In the genomic region with DNA sequence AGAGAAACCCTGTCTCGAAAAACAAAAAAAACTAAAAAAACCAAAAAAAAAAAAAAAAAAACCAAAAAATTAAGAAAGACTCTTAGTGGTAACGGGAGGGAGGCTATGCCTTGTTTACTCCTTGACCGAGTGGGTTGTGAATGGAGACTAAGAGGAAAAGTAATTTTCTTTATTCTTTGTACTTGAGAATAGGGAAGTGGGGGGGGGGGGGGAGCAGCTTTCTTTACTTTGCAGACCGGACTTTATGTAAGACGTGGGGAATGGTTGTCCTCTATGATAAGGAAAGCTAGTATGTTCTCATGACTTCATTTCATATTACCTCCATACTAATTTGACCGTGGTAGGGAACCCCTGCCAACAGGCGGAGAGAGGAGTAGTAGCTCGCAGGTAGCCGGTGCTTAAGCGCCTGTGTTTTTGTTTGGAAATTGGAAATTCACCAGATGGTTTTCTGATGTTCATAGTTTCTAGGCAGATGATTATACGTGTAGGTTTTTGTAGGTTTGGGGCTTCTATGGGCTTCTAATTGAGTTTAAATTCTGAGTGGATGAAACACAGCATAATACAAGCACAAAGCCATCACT, we compare ENCODE assay signal across 8 mouse cellular contexts. TPM values are rescaled to one million over a fixed set of nuclear protein-coding genes. Genes with fewer than 3 reads are reported as not detected.
A peak's percentile ranks its signal among the peaks of the same experiment; 100 is the strongest.
DNase-seq lines count a peak whose midpoint lies in the region; ATAC-seq and TF ChIP-seq lines count a peak whose summit lies in the region.

No protein-coding gene starts in this region.

- no peak overlapping the region for H3K27ac ChIP-seq in embryonic facial prominence, embryonic 13.5 days
- no peak overlapping the region for H3K27ac ChIP-seq in limb, embryonic 13.5 days
- H3K27ac ChIP-seq in olfactory bulb, adult 2 months (ENCODE audit: insufficient read depth, low read depth, low read length): no peak overlapping the region

- H3K4me2 ChIP-seq in embryonic facial prominence, embryonic 13.5 days: peak overlapping the region; percentile 61
- peak overlapping the region; percentile 67 for H3K4me2 ChIP-seq in limb, embryonic 13.5 days (replicated peaks)

- TF ChIP-seq CTCF in lung, adult 2 months (IDR thresholded peaks at IDR 0.05; ENCODE audit: insufficient read depth, low read length): no peak
- no peak for TF ChIP-seq CTCF in olfactory bulb, adult 2 months (IDR thresholded peaks at IDR 0.05; ENCODE audit: insufficient read depth, low read depth, low read length)

- no peaks in the 10 kb centered on the region for H3K27me3 ChIP-seq in embryonic facial prominence, embryonic 13.5 days
- no peaks in the 10 kb centered on the region for H3K27me3 ChIP-seq in limb, embryonic 13.5 days

- H3K9me3 ChIP-seq in embryonic facial prominence, embryonic 13.5 days: no peaks in the 10 kb centered on the region; the same call in 1 of the 2 replicates
- no peaks in the 10 kb centered on the region for H3K9me3 ChIP-seq in limb, embryonic 13.5 days

- H3K4me3 ChIP-seq in lung, adult 2 months (replicated peaks; ENCODE audit: extremely low read depth, low read depth, low read length): peak overlapping the region; percentile 58
- peak overlapping the region; percentile 88 for H3K4me3 ChIP-seq in embryonic facial prominence, embryonic 13.5 days
- H3K4me3 ChIP-seq in limb, embryonic 13.5 days: peak overlapping the region; percentile 90
- peak overlapping the region; percentile 32; the same call in 1 of the 2 replicates for H3K4me3 ChIP-seq in olfactory bulb, adult 2 months (ENCODE audit: insufficient read depth, low read depth, low read length)

- no peak for TF ChIP-seq POLR2A in lung, adult 2 months (IDR thresholded peaks at IDR 0.05; ENCODE audit: borderline replicate concordance, extremely low read depth, low read depth, low read length)
- no peak for TF ChIP-seq POLR2A in olfactory bulb, adult 2 months (IDR thresholded peaks at IDR 0.05; ENCODE audit: insufficient read depth, low read depth, low read length)

- no peak for DNase-seq in lung, adult 2 months
- DNase-seq in lung, adult 18-20 months: no peak
- no peak for DNase-seq in right cerebral cortex, postnatal 10 days (ENCODE audit: low spot score in 2 of 2)
- DNase-seq in urinary bladder, adult 18-20 months (ENCODE audit: low spot score in 2 of 2): no peak
- DNase-seq in layer of hippocampus, postnatal 10 days (ENCODE audit: low spot score in 2 of 2): no peak

- H3K9ac ChIP-seq in embryonic facial prominence, embryonic 13.5 days: peak overlapping the region; percentile 100
- peak overlapping the region; percentile 99 for H3K9ac ChIP-seq in limb, embryonic 13.5 days

- no peak for ATAC-seq in embryonic facial prominence, embryonic 13.5 days (ENCODE audit: insufficient number of reproducible peaks, insufficient read depth, low FRiP score, low TSS enrichment, low read depth)
- ATAC-seq in limb, embryonic 13.5 days (ENCODE audit: low FRiP score, low read depth): no peak

- no peaks in the 10 kb centered on the region for H3K36me3 ChIP-seq in embryonic facial prominence, embryonic 13.5 days
- H3K36me3 ChIP-seq in limb, embryonic 13.5 days: no peaks in the 10 kb centered on the region

- 15% methylated on average over 11 of the region's 11 CpGs for WGBS in lung, adult 2 months
- WGBS in embryonic facial prominence, embryonic 13.5 days: 41% methylated on average over 11 of the region's 11 CpGs
- 47% methylated on average over 11 of the region's 11 CpGs for WGBS in limb, embryonic 13.5 days
- WGBS in olfactory bulb, adult 2 months: 24% methylated on average over 11 of the region's 11 CpGs

- H3K4me1 ChIP-seq in lung, adult 2 months (ENCODE audit: control insufficient read depth, insufficient read depth, low read length): peaks cover 9% of the 10 kb centered on the region
- H3K4me1 ChIP-seq in embryonic facial prominence, embryonic 13.5 days: peaks cover 22% of the 10 kb centered on the region
- peaks cover 33% of the 10 kb centered on the region for H3K4me1 ChIP-seq in limb, embryonic 13.5 days
- H3K4me1 ChIP-seq in olfactory bulb, adult 2 months (ENCODE audit: control insufficient read depth, insufficient read depth, low read length): peaks cover 2% of the 10 kb centered on the region; the same call in 1 of the 2 replicates

RNA-seq across cellular contexts. Expression of gene Senp6, which starts 2.1 kb away (rescaled TPM):
- polyA plus RNA-seq in lung, adult 2 months (2012; rRNA removed): 23.7 and 25.3 TPM in 2 replicates
- polyA plus RNA-seq in embryonic facial prominence, embryonic 13.5 days (2015; fragmentation: Nextera tagmentation; extraction: Ambion mirVana): 62.6 and 74.0 TPM in 2 replicates
- 57.8 and 60.2 TPM in 2 replicates for polyA plus RNA-seq in limb, embryonic 13.5 days (2015; fragmentation: Nextera tagmentation; extraction: Ambion mirVana)
- not detected in 2 replicates for polyA plus RNA-seq in olfactory bulb, adult 2 months (2012; ENCODE audit: insufficient read depth, insufficient read length, low replicate concordance, missing spikeins)
- total RNA-seq in layer of hippocampus, postnatal 10 days (2021): 100 to 1,000 TPM; 106 to 111 TPM

RNA-seq across cellular contexts. Expression of gene Filip1, which starts 56.2 kb away (rescaled TPM):
- polyA plus RNA-seq in lung, adult 2 months (2012; rRNA removed): 4.8 and 9.4 TPM in 2 replicates
- polyA plus RNA-seq in embryonic facial prominence, embryonic 13.5 days (2015; fragmentation: Nextera tagmentation; extraction: Ambion mirVana): 4.1 and 5.6 TPM in 2 replicates
- 4.1 and 4.4 TPM in 2 replicates for polyA plus RNA-seq in limb, embryonic 13.5 days (2015; fragmentation: Nextera tagmentation; extraction: Ambion mirVana)
- polyA plus RNA-seq in olfactory bulb, adult 2 months (2012; ENCODE audit: insufficient read depth, insufficient read length, low replicate concordance, missing spikeins): not detected in 2 replicates
- 10 to 100 TPM; 17.6 to 18.8 TPM for total RNA-seq in layer of hippocampus, postnatal 10 days (2021)

Comparison
In these comparisons a context has a peak if more than half of its experiments do, and no peak if none do; other contexts are left out.
1. H3K4me3 ChIP-seq: peak in every context shown above with its lines; median percentile 90 in limb, embryonic 13.5 days; 88 in embryonic facial prominence, embryonic 13.5 days; 58 in lung, adult 2 months; 32 in olfactory bulb, adult 2 months.